Mouse (Mus musculus): ENCODE data around the gene Gm3029.
"Not testable (repeated sequence)": the region's sequence is repeated elsewhere in the genome, so short reads cannot be mapped to it uniquely, and the experiment has no call there.

The Gm3029 gene

GRCm38 (mm10) chr14:3931456-3931855, at the start of gene Gm3029:
TSS of gene Gm3029 (plus strand) at chr14:3931756.
- DNase-seq (ENCODE audit: low spot score in 2 of 2) = not testable (repeated sequence)

- DNase-seq (ENCODE audit: low spot score in 2 of 2) = not testable (repeated sequence)
These were observed 47.7 kb upstream of the Gm3029 start, which contains the start of gene Gm2916 for GRCm38 (mm10) chr14:3883872-3884271. TSS of gene Gm2916 (plus strand) at chr14:3884172.

DNA sequence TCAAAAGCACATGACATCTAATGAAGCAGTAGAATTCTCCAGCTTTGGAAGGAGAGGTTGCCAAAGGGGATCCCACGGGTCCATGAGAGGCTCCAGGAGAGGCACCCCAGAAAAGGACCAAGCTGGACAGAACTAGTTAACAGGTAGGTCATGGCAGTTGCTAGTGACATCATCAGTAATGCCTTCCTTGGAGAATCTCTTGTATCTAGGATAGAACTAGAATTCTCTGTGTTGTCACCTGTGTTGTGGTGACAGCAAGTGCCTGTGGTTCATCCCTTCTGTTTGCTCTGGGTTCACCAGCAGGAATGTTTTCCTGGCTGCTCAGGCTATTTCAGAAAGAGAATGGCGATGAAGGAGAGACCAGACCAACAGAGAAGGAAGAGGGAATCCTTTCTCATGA, 31.7 kb downstream of the Gm3029 start, which contains the start of gene Gm3095:
Gene Gm3095, plus strand, starts transcription at position 301 of the 400 bp plus-strand sequence.
- not testable (repeated sequence) for DNase-seq (ENCODE audit: low spot score in 2 of 2)
